Mouse (Mus musculus) cortical plate, adult 2 months (tissue): ENCODE data around the gene Olfr1447.

Experiments used
- CTCF ChIP-seq: fragments of 200-500 bp; IDR thresholded peaks from 2 replicates; pipeline ENCODE4 v1.5.1; 2011; ENCODE audit warnings: mild to moderate bottlenecking, control low read depth, low read length; ENCODE audit not compliant: insufficient read depth; ENCODE audit errors: extremely low read depth
- POLR2A ChIP-seq: fragments of 200-500 bp; IDR thresholded peaks from 2 replicates; pipeline ENCODE4 v1.6.1; 2011; ENCODE audit warnings: mild to moderate bottlenecking, low read length, control low read depth; ENCODE audit not compliant: insufficient read depth; ENCODE audit errors: extremely low read depth

- TF ChIP-seq CTCF (no peak), POLR2A (no peak)
Observed at GRCm38 (mm10) chr19:12930540-12930939, 27.0 kb upstream of the Olfr1447 start, which contains the start of gene Olfr1449.
